Mouse (Mus musculus): ENCODE measurements around the gene Il11. TPM values are rescaled to one million over a fixed set of nuclear protein-coding genes. Genes with fewer than 3 reads are reported as not detected.
"Not testable (repeated sequence)": the region's sequence is repeated elsewhere in the genome, so short reads cannot be mapped to it uniquely, and the experiment has no call there.

The Il11 gene
- polyA plus RNA-seq, 1 experiment from 2014 or later, result 1.6 TPM

DNA sequence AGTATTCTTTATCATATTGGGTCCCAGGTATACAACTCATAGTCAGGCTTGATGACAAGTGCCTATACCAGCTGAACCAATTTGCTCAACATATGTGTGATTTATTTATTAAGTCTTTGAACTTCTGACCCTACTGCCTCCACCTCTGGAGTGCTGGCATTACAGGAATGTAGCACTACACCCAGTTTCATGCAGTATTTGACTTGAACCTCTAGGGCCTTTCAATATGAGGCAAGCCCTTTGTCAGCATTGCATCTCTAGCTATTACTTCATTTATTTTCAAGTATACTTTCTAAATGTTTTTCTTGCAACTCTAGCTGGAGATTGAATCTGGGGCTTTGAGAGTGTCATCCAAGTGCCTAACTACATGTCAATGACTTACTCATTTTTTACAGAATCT, 19.6 kb upstream of the Il11 start:
- no peak overlapping the region for H3K27ac ChIP-seq
- peaks cover 12% of the 10 kb centered on the region for H3K36me3 ChIP-seq (replicated peaks)
- no peaks in the 10 kb centered on the region for H3K27me3 ChIP-seq (replicated peaks)
- H3K4me3 ChIP-seq, result no peak overlapping the region
- no peak overlapping the region for H3K4me2 ChIP-seq
- no peak overlapping the region for H3K9ac ChIP-seq
- H3K4me1 ChIP-seq, result no peaks in the 10 kb centered on the region
- no peak for ATAC-seq (replicated peaks)
- H3K9me3 ChIP-seq, result no peaks in the 10 kb centered on the region

DNA sequence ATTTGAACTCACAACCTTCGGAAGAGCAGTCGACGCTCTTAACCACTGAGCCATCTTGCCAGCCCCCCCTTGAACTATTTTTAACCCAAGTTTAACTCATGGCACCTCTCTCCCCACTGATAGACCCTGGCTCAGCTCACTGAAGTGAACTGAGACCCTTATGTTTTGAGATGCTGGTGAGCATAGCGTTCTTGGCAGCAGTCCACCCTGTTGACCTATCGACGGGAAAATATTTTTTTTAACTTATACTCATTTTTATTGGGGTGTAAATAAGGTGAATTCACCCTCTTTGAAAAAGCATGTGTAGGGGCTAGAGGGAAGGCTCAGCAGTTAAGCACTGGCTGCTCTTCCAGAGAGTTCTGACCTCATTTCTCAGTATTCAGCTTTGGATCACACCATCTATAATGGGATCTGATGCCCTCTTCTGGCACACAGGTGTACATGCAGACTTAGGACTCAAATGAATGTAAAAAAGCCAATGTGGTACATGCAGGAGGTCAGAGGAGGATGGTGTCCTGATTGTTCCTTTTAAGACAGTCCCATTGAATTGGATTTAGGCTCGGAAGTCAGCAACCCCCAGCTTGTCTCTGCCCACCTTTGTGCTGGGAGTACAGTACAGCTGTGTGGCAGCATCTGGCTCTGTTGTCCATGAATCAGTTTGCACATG, 13.2 kb upstream of the Il11 start:
- no peaks in the 10 kb centered on the region for H3K27me3 ChIP-seq (replicated peaks)
- H3K27ac ChIP-seq, result 0 out of 2 replicates have a peak overlapping the region, but pooled peaks have one; percentile 21
- WGBS, result 74% methylated on average over 7 of the region's 7 CpGs
- peaks cover 15% of the 10 kb centered on the region for H3K4me1 ChIP-seq
- H3K9me3 ChIP-seq, result no peaks in the 10 kb centered on the region
- ATAC-seq (replicated peaks), result no peak
- H3K4me3 ChIP-seq, result no peak overlapping the region
- no peak overlapping the region for H3K9ac ChIP-seq
- no peak overlapping the region for H3K4me2 ChIP-seq
- peaks cover 24% of the 10 kb centered on the region for H3K36me3 ChIP-seq (replicated peaks)

- H3K4me1 ChIP-seq, result peaks cover 17% of the 10 kb centered on the region
- ATAC-seq (replicated peaks), result no peak
- H3K4me3 ChIP-seq, result no peak overlapping the region
- no peak overlapping the region for H3K4me2 ChIP-seq
- peaks cover 24% of the 10 kb centered on the region for H3K36me3 ChIP-seq (replicated peaks)
- 84% methylated on average over 3 of the region's 3 CpGs for WGBS
- H3K27ac ChIP-seq, result no peak overlapping the region
- H3K9ac ChIP-seq, result no peak overlapping the region
- no peaks in the 10 kb centered on the region for H3K9me3 ChIP-seq
- no peaks in the 10 kb centered on the region for H3K27me3 ChIP-seq (replicated peaks)
Observed at GRCm38 (mm10) chr7:4794631-4795168, 12.0 kb upstream of the Il11 start.

DNA sequence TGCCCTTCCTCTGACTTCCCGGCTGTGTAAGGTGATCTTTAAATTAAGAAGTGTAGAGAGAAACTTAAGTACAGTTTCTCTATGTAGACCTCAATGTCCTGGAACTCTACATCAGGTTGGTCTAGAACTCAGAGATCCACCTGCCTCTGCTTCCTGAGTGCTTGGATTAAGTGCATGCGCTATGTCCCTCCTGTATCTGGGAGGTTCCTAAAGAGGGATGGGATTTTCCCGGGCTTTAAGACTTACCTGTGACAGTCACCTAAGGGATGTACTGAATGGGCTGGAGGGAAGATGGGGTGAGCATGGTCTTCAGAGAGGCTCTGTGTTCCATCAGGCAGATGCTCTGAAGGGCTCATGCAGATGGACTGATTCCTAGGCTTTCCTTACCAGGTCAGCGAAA, 11.0 kb upstream of the Il11 start:
- 50% methylated on average over 4 of the region's 4 CpGs for WGBS
- Histone ChIP-seq H3K9ac (peak overlapping the region; percentile 95), H3K4me1 (peaks cover 21% of the 10 kb centered on the region), H3K9me3 (no peaks in the 10 kb centered on the region), H3K27ac (peak overlapping the region; percentile 90), H3K36me3 (replicated peaks) (peaks cover 24% of the 10 kb centered on the region), H3K27me3 (replicated peaks) (no peaks in the 10 kb centered on the region), H3K4me2 (peak overlapping the region; percentile 77), H3K4me3 (peak overlapping the region; percentile 92)
- ATAC-seq (replicated peaks), result no peak

DNA sequence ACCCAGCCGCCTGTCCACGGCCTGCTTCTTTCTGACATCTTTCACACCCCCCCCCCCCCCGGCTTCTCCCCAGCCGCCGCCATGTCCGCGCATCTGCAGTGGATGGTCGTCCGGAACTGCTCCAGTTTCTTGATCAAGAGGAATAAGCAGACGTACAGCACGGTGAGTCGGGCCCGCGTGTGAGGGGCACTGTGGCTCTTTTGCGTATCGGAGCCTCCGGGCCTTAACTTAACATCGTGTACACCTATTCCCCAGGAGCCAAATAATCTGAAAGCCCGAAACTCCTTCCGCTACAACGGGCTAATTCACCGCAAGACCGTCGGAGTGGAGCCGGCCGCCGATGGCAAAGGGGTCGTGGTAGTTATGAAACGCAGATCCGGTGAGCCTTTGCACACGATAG, 10.6 kb upstream of the Il11 start:
- Histone ChIP-seq H3K27ac (peak overlapping the region; percentile 90), H3K36me3 (replicated peaks) (peaks cover 24% of the 10 kb centered on the region), H3K4me3 (peak overlapping the region; percentile 92), H3K4me2 (peak overlapping the region; percentile 77), H3K9ac (peak overlapping the region; percentile 95), H3K4me1 (peaks cover 25% of the 10 kb centered on the region)
- not testable (repeated sequence) for H3K9me3 ChIP-seq; ATAC-seq (replicated peaks); H3K27me3 ChIP-seq (replicated peaks)
- under 1% methylated on average over 29 of the region's 31 CpGs for WGBS

- Histone ChIP-seq H3K9ac (peak within 1 kb of the TSS; percentile 95), H3K9me3 (no peaks in the 10 kb centered on the region), H3K4me2 (peak within 1 kb of the TSS; percentile 77), H3K27me3 (replicated peaks) (0 out of 2 replicates have a peak, but pooled peaks cover 2% of the 10 kb centered on the region), H3K27ac (peak within 1 kb of the TSS; percentile 90), H3K4me3 (peak within 1 kb of the TSS; percentile 92), H3K36me3 (replicated peaks) (peaks cover 19% of the 10 kb centered on the region), H3K4me1 (peaks cover 26% of the 10 kb centered on the region)
- peak; percentile 89 for ATAC-seq (replicated peaks)
- WGBS, result 2% methylated on average over 54 of the region's 54 CpGs
Observed at GRCm38 (mm10) chr7:4792278-4793212, 9.9 kb upstream of the Il11 start, which contains the start of gene Rpl28. TSS of gene Rpl28 (plus strand) at chr7:4792874.

- Histone ChIP-seq H3K4me3 (peak within 1 kb of the TSS; percentile 48), H3K4me1 (peaks cover 21% of the 10 kb centered on the region), H3K27me3 (replicated peaks) (0 out of 2 replicates have a peak, but pooled peaks cover 2% of the 10 kb centered on the region), H3K27ac (peak within 1 kb of the TSS; percentile 64), H3K9ac (peak within 1 kb of the TSS; percentile 71), H3K9me3 (no peaks in the 10 kb centered on the region), H3K36me3 (replicated peaks) (peaks cover 1% of the 10 kb centered on the region; the same call in 1 of the 2 replicates), H3K4me2 (peak within 1 kb of the TSS; percentile 84)
- WGBS, result 9% methylated on average over 40 of the region's 40 CpGs
- peak; percentile 8; the same call in 1 of the 2 replicates for ATAC-seq (replicated peaks)
Observed at GRCm38 (mm10) chr7:4789436-4789935, 6.8 kb upstream of the Il11 start, which contains the start of gene Tmem238. TSS of gene Tmem238 (minus strand) at chr7:4789656.

- Histone ChIP-seq H3K9me3 (no peaks in the 10 kb centered on the region), H3K27me3 (replicated peaks) (0 out of 2 replicates have a peak, but pooled peaks cover 2% of the 10 kb centered on the region), H3K9ac (peak overlapping the region; percentile 71), H3K4me2 (peak overlapping the region; percentile 84), H3K4me3 (peak overlapping the region; percentile 48), H3K4me1 (peaks cover 14% of the 10 kb centered on the region), H3K27ac (peak overlapping the region; percentile 64), H3K36me3 (replicated peaks) (no peaks in the 10 kb centered on the region)
- peak; percentile 34 for ATAC-seq (replicated peaks)
- WGBS, result 2% methylated on average over 64 of the region's 64 CpGs
Observed at GRCm38 (mm10) chr7:4788499-4789435, 6.1 kb upstream of the Il11 start.

DNA sequence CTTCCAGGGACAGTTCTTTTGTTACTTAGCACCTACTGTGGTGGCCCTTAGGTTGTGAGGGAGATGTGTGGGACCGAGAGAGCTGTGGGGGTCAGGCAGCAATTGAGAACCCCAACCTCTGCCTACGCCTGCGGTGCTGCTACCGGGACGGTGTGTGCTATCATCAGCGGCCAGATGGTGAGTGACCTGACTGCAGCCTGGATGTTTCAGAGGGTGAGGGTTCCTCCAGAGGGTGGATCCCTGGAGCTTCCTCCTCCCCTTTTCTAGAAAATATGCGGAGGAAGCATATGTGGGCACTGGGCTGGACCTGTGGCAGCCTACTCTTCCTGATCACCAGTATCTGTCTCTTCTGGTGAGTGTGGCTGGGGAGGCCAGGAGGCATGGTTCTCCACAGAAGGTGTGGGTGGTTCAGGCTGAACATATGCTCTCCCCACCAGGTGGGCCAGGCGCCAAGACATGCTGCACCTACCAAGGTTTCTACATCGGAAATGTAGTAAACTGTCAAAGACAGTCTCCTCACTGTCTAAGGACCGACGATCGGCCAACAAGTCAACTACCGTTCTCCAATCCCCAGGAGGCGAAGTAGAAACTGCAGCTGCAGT, 1.1 kb upstream of the Il11 start:
- H3K4me1 ChIP-seq, result peaks cover 5% of the 10 kb centered on the region
- no peak for ATAC-seq (replicated peaks)
- H3K36me3 ChIP-seq (replicated peaks), result no peaks in the 10 kb centered on the region
- WGBS, result 86% methylated on average over 14 of the region's 14 CpGs
- no peak overlapping the region for H3K4me3 ChIP-seq
- no peak overlapping the region for H3K4me2 ChIP-seq
- H3K9ac ChIP-seq, result no peak overlapping the region
- H3K27me3 ChIP-seq (replicated peaks), result peaks cover 14% of the 10 kb centered on the region; the same call in 1 of the 2 replicates
- no peaks in the 10 kb centered on the region for H3K9me3 ChIP-seq
- no peak overlapping the region for H3K27ac ChIP-seq

DNA sequence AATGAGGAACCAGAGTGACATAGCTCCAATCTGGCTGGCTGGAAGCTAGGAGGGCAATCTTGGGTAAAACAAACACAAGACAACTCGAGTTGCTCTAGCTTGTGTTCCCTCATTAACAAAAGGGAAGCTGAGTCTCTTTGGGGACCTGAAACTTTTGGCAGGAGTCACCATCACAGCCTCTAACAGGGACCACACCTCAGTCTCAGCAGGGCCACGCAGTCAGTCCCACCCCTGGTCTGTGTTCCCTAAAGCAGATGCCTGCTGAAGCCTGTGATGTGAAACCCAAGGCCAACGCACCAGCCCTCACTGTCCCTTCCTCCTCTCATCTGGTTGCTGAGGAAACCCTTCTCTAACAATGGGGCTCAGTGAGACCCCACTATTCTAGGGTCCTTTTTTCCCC, 529 bp downstream of the Il11 start:
- no peaks in the 10 kb centered on the region for H3K9me3 ChIP-seq
- H3K4me3 ChIP-seq, result no peak overlapping the region
- no peaks in the 10 kb centered on the region for H3K36me3 ChIP-seq (replicated peaks)
- WGBS, result 58% methylated on average over 3 of the region's 3 CpGs
- H3K27me3 ChIP-seq (replicated peaks), result peaks cover 28% of the 10 kb centered on the region
- no peak overlapping the region for H3K27ac ChIP-seq
- no peak overlapping the region for H3K9ac ChIP-seq
- H3K4me2 ChIP-seq, result no peak overlapping the region
- no peak for ATAC-seq (replicated peaks)
- peaks cover 5% of the 10 kb centered on the region; the same call in 1 of the 2 replicates for H3K4me1 ChIP-seq

DNA sequence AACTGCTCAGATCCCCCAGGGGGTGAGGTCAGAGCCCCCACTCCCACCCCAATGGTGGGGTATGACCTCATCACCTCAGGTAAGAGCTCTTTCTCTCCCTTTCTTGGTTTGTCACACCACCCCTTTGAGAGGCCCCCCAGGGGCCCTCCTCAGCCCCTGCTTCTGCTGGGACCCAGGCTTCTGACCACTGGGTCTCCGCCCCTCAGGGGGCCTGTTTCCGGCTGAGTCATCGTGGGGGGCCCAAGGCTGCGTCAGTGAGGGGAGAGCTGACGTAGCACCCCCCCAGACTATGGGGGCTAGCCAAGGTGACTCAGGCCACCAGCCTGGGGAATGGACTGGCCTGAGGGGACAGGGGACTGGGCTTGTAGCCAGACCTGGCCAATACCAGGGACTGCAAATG, 2.7 kb downstream of the Il11 start:
- Histone ChIP-seq H3K9ac (no peak overlapping the region), H3K4me1 (peaks cover 10% of the 10 kb centered on the region; the same call in 1 of the 2 replicates), H3K27ac (no peak overlapping the region), H3K4me3 (no peak overlapping the region), H3K27me3 (replicated peaks) (peaks cover 47% of the 10 kb centered on the region), H3K9me3 (no peaks in the 10 kb centered on the region), H3K36me3 (replicated peaks) (no peaks in the 10 kb centered on the region), H3K4me2 (no peak overlapping the region)
- 33% methylated on average over 5 of the region's 5 CpGs for WGBS
- no peak for ATAC-seq (replicated peaks)

Data from midbrain, embryonic 15.5 days (tissue).